Mouse (Mus musculus): ENCODE data around the gene Ucma.
"Not testable (repeated sequence)": the region's sequence is repeated elsewhere in the genome, so short reads cannot be mapped to it uniquely, and the experiment has no call there.

- not testable (repeated sequence) for TF ChIP-seq POLR2A (IDR thresholded peaks at IDR 0.05; ENCODE audit: extremely low read depth, insufficient read depth, low read length); CTCF (IDR thresholded peaks at IDR 0.05; ENCODE audit: low read depth, low read length)
These were observed 26.2 kb upstream of the Ucma start for GRCm38 (mm10) chr2:4949691-4950090.
